Mouse (Mus musculus) kidney, postnatal 4 days (tissue): ENCODE results near the gene Mthfr.
A peak's percentile ranks its signal among the peaks of the same experiment; 100 is the strongest.

Source experiments
- DNase-seq, 2 experiments: peaks; one replicate each; pipeline ENCODE4 v3.0.0; 2021; ENCODE audit warnings: mixed read lengths in 2 of 2

Gene Mthfr

GRCm38 (mm10) chr4:148065702-148066400, 27.0 kb downstream of the Mthfr start:
- peak; percentile 47 to 53 for DNase-seq

- DNase-seq: peak; percentile 55 to 75
These were observed 27.5 kb downstream of the Mthfr start for GRCm38 (mm10) chr4:148066401-148066744.

- no peak for DNase-seq
These were observed 28.5 kb downstream of the Mthfr start for GRCm38 (mm10) chr4:148067346-148067745.

- no peak for DNase-seq
These were observed 30.8 kb downstream of the Mthfr start for GRCm38 (mm10) chr4:148069602-148070218.

GRCm38 (mm10) chr4:148071508-148071907, 32.6 kb downstream of the Mthfr start:
- peak in 1 of 2 experiments; percentile 46 for DNase-seq

GRCm38 (mm10) chr4:148074521-148075189, 35.8 kb downstream of the Mthfr start:
- DNase-seq: peak in 1 of 2 experiments; percentile 4

GRCm38 (mm10) chr4:148075259-148075658, 36.4 kb downstream of the Mthfr start:
- DNase-seq: peak; percentile 77 to 84

GRCm38 (mm10) chr4:148075881-148076280, 37.0 kb downstream of the Mthfr start:
- no peak for DNase-seq

- DNase-seq: no peak
These were observed 40.3 kb downstream of the Mthfr start for GRCm38 (mm10) chr4:148079212-148079611.

GRCm38 (mm10) chr4:148079944-148080596, 41.2 kb downstream of the Mthfr start:
- DNase-seq: peak in 1 of 2 experiments; percentile 50

- no peak for DNase-seq
These were observed 41.7 kb downstream of the Mthfr start for GRCm38 (mm10) chr4:148080597-148080973.

- DNase-seq: no peak
These were observed 42.3 kb downstream of the Mthfr start for GRCm38 (mm10) chr4:148081201-148081600.

GRCm38 (mm10) chr4:148082257-148083044, 43.6 kb downstream of the Mthfr start:
- DNase-seq: peak; percentile 81 to 85

- DNase-seq: peak; percentile 65 to 76
These were observed 44.5 kb downstream of the Mthfr start for GRCm38 (mm10) chr4:148083176-148083899.

GRCm38 (mm10) chr4:148084261-148084714, 45.4 kb downstream of the Mthfr start:
- DNase-seq: peak; percentile 66 to 76

GRCm38 (mm10) chr4:148085131-148085906, 46.4 kb downstream of the Mthfr start:
- no peak for DNase-seq

- no peak for DNase-seq
These were observed 47.0 kb downstream of the Mthfr start for GRCm38 (mm10) chr4:148085907-148086305.

- peak; percentile 57 to 70 for DNase-seq
These were observed 48.4 kb downstream of the Mthfr start for GRCm38 (mm10) chr4:148087091-148087906.

GRCm38 (mm10) chr4:148087907-148088527, 49.1 kb downstream of the Mthfr start, which contains the start of gene Agtrap:
TSS of gene Agtrap (minus strand) at chr4:148088031.
- peak; percentile 97 to 98 for DNase-seq
